Mouse (Mus musculus) frontal cortex, adult (tissue): ENCODE results near the gene Cep83.
"Not testable (repeated sequence)": the region's sequence is repeated elsewhere in the genome, so short reads cannot be mapped to it uniquely, and the experiment has no call there.

ENCODE experiments used
- ATAC-seq: cut with Nextera tagmentation; 2 replicates; pipeline ENCODE4 v1.9.2; 2017; ENCODE audit warnings: mild to moderate bottlenecking, moderate library complexity, mixed read lengths; ENCODE audit not compliant: low TSS enrichment

Gene Cep83

GRCm38 (mm10) chr10:94688420-94689175 lies at the start of gene Cep83:
Cep83 (plus strand) TSS chr10:94688654.
- ATAC-seq = peak; percentile 94

GRCm38 (mm10) chr10:94639281-94639680 lies 49.2 kb upstream of the Cep83 start:
- ATAC-seq = no peak

DNA sequence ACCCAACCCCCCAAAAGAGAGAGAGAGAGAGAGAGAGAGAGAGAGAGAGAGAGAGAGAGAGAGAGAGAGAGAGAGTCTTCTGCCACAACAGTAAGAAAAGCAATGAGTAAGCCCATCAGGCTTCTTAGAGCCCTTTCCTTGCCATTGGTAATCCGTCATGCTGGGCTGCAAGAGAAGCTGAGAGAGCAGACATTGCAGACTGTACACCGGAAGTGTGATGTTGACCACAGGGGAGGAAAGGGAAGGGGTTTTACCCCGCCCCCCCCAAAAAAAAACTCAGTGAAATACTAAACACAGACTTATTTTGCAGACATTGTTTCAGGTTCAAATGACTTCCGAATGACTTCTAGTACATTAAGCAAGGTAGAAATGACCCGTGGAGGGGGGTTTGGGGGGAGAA lies 48.4 kb upstream of the Cep83 start:
- no peak for ATAC-seq

DNA sequence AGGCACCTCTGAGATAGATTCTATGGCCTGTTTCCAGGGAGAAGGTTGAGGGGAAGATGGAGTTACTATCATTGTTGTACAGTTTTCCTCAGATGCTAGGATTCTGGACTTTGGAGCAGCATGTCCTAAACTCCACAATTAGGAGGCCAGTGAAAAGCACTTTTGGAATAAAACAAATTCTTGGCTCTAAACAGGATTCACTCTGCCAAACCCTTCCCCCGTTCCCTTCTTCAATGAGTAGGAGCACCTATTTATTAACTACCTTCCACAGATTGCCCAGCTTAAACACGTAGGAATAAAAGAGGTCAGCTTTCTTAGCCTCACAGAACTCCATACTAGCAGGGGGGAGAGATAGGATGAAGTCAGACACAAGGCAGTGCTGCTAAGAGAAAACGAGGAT lies 24.4 kb upstream of the Cep83 start:
- ATAC-seq = no peak

DNA sequence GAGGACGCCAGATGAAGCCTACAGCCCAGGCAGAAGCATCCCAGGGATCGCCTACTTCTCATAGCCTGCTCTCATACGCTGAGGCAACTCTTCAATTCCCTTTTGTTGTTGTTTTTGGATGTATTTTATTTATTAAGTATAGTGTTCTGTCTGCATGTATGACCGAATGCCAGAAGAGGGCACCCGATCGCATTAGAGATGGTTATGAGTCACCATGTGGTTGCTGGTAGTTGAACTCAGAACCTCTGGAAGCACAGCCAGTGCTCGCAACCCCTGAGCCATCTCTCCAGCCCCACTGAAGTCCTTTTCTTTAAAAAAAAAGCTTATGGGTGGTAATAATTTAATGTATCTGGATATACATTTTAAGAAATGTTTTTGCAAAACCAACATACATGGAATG lies 24.0 kb upstream of the Cep83 start:
- no peak for ATAC-seq

- ATAC-seq = no peak
Observed at GRCm38 (mm10) chr10:94668147-94668546, 20.3 kb upstream of the Cep83 start.

GRCm38 (mm10) chr10:94687801-94688419 lies 544 bp upstream of the Cep83 start:
- ATAC-seq = peak; percentile 78

DNA sequence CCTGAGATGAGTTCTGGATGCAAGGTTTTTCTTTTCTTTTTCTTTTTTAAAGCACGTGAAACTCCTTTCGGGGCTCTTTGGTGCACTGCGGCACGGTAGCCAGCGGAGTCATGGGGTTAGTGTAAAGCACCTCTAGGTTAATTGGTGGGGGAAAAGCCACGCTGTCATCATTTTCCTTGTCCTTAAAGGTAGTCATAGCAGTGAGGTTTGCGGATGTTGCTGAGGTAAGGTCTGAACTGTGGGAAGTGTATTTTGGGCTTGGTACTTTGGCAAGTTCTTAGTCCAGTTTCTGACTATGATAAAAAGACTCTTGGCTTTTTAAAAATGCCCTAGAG lies 689 bp downstream of the Cep83 start:
- no peak for ATAC-seq

GRCm38 (mm10) chr10:94690376-94690775 lies 1.9 kb downstream of the Cep83 start:
- no peak for ATAC-seq

GRCm38 (mm10) chr10:94692163-94692562 lies 3.7 kb downstream of the Cep83 start:
- no peak for ATAC-seq

- peak; percentile 89 for ATAC-seq
Observed at GRCm38 (mm10) chr10:94705643-94706258, 17.3 kb downstream of the Cep83 start.

- no peak for ATAC-seq
Observed at GRCm38 (mm10) chr10:94706695-94707094, 18.2 kb downstream of the Cep83 start.

GRCm38 (mm10) chr10:94709622-94710319 lies 21.3 kb downstream of the Cep83 start:
- ATAC-seq = no peak

DNA sequence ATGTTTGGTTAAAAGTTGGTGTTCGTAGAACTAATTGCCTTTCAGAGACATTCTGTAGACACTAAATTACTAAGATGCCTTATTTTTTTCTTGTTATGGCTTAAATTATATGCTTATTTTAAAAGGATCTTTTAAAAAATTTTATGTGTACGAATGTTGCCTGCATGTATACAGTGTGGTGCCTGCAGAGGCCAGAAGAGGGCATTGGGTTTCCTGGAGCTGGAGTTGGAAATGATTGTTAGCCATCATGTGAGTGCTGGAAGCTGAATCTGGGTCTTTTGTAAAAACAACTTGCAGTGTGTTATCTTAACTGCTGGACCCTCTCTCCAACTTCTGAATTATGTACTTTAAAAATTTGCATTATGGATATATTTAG lies 21.9 kb downstream of the Cep83 start:
- no peak for ATAC-seq

DNA sequence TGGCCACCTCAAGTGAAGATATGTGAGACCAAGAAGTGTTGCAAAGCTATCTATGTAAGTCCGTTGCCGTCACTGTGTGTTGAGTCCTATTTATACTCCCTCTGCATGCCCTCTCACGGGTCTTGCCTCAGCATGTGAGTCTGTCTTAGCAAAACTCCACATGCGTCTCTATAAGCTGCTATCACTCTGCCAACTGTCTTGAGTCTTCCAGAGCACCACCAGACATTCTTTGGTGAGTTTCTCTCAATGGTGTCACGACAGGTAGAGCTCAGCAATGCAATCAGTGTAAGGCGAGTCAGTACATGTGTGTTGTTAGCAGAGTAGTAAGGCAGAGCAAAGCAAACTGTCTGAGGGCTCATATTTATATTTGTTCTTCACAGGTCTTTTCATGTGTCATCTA lies 31.8 kb downstream of the Cep83 start:
- no peak for ATAC-seq

- ATAC-seq = not testable (repeated sequence)
Observed at GRCm38 (mm10) chr10:94728053-94728452, 39.6 kb downstream of the Cep83 start.

DNA sequence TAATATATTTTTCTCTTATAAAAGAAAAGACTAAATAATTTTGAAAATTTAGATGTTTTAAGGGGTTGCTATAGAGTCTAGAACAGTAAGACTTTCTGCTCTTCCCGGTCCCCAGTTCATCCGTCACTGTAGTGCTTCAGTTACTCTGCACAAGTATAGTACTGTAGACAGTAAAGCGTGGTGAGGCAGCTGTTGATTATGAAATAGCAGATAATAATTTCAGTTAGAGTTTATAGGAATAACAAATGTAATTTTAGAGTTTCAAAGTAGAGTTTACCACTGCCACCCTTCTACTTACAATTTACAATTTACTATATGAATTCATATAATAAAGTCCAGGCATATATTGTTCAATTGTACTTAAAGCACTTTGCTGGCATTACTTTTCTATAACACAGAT lies 42.0 kb downstream of the Cep83 start:
- ATAC-seq = no peak

DNA sequence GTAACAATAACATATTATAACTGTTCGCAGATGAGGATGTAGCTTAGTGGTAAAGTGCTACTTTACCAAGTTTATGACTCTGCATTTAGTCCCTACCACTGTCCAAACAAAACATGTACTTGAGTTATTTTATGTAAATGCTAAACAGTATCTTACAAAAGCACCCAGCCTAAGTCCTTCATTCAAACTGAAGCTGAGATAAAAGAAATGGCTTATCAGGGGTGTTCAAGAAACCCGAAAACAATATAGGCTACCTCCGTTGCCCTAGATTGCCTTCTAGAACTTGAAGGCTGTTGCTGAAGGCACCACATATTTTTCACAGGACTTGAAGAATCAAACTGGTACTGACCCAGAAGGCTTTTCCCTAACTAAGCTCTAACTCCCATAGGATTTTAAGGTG lies 46.4 kb downstream of the Cep83 start:
- ATAC-seq = no peak

DNA sequence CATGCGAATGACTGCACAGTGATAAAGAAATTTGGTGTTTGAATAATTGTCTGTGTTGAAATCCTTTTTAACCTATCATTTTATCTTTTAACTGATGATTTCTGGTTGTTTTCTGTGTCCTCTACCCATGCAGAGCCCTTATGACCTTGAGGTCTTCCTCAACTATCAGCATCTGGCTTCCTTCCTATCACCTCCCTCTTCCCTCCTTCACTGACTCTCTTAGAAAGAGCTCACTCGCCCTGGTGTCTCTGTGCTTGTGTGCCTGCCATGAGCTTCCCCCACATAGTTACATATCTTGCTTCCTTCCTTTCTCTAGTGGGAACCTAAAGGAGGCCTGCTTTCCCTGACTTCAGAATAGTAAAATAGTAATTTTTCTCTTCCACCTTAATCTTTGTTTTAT lies 51.8 kb downstream of the Cep83 start:
- no peak for ATAC-seq

GRCm38 (mm10) chr10:94741459-94741858 lies 53.0 kb downstream of the Cep83 start:
- no peak for ATAC-seq

GRCm38 (mm10) chr10:94747011-94747410 lies 58.6 kb downstream of the Cep83 start:
- ATAC-seq = no peak

DNA sequence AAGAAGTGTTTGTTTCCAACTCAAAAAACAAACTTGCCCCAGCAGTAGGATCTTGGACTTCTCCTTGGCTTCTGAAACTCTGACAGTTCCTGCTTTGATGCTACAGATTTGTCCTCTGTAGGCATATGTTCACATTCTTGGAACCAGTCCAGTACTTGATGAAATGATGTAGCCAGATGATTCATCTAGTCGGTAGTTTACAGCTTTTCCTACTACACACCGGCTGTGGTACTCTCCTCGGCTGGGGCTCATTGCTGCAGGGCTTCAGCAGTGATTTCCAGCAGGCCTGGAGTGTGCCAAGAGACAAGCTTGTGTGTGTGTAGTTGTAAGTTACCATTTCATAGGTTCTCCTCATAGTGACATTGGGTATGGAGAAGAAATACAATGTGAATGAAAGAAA lies 83.0 kb downstream of the Cep83 start:
- ATAC-seq = peak; percentile 97

DNA sequence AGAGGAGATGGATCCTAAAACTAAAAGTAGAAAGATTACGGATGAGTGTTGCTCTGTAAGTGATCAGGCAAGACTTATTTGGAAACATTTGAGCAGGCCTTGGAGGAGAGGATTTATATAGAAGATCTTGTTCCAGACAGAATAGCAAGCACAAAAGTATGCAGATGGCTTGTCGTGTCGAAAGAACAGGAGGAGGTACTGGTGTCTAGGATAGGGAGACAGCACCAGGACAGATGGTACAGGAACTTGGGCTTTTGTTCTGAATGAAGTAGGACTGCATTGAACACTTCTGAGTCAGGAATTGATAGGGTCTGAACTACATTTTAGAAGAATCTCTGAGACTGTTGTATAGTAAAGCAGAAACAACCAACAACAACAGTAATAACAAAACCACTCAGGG lies 89.1 kb downstream of the Cep83 start:
- peak; percentile 98 for ATAC-seq
